Mouse (Mus musculus): Measurements from ENCODE around the gene Alg9. TPM values are rescaled to one million over a fixed set of nuclear protein-coding genes. Genes with fewer than 3 reads are reported as not detected.
A peak's percentile ranks its signal among the peaks of the same experiment; 100 is the strongest.

Alg9 gene
- polyA plus RNA-seq, 1 experiment from 2014 or later = 63.1 TPM

DNA sequence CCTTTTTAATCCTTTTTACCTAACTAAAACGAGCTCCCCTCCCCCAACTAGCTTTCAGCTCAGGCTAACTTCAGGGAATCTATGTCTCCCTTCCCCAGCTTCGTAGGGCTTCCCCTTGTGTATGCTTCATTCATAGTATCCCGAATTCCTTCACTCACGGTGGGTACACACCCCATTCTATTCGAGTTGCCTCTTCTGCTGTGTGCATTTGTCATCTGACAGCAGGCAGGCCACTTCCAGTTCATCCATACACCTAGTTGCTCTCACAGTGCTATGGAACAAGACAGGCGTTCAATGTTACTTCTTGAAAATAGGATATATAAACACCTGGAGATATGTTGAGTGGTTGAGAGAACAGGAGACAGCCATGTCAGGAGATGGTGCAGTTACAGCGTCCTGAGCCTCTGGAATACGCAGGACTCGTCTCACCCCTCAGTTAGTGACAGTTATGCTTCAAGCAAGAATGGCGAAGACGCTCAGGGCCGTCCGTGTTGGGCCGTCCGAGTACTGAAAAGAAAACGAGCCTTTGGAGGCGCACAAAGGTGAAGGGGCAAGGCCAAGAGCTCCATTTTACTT, 7.2 kb upstream of the Alg9 start:
- peak overlapping the region; percentile 70 for H3K9ac ChIP-seq
- H3K4me2 ChIP-seq = peak overlapping the region; percentile 84
- H3K36me3 ChIP-seq (replicated peaks) = no peaks in the 10 kb centered on the region
- peak; percentile 83 for ATAC-seq (replicated peaks)
- H3K4me3 ChIP-seq = peak overlapping the region; percentile 70
- WGBS = 6% methylated on average over 17 of the region's 17 CpGs
- H3K27ac ChIP-seq = peak overlapping the region; percentile 90
- H3K27me3 ChIP-seq (replicated peaks) = no peaks in the 10 kb centered on the region
- H3K4me1 ChIP-seq = peaks cover 27% of the 10 kb centered on the region
- no peaks in the 10 kb centered on the region for H3K9me3 ChIP-seq

DNA sequence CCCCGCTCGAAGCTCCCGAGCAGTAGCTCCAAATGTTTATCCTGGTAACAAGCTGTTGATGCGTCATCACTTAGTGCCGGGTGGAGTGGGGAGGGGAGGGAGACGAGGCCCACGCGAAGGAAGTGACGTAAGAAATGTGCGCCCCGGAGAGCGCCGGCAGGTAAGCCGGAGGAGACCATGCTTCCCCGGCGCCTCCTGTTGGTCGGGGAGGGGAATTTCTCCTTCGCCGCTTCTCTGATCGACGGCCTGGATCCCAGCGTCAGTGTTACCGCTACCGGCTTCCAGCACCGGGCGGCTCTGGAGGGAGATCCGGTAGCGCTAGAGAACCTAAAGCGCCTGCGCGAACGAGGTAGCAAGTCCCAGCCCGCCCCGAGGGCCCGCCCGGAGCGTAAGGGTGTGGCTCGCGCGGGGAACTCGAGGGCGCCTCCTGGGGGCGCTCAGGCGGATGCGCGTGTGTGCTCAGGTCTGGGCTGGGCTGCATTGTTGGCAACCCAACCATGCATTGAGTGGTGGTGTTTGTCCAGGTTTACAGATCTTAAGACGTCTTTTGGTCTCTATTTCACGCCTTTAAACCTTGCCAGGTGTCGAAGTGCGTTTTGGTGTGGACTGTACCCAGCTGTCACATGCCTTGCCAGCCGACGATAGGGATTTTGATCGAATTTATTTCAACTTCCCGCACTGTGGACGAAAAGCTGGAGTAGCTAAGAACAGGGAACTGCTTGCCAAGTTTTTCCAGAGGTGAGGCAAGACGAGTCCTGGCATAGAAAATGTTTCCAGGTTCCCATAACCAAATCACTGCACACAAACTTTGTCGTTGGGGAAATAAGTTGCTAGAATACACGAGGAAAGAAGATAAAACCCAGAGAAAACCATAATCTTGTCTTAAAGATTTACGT, 6.5 kb upstream of the Alg9 start, which contains the start of gene Fdxacb1:
TSS of gene Fdxacb1 (plus strand) at position 130 of the 896 bp plus-strand sequence.
- H3K27me3 ChIP-seq (replicated peaks) = no peaks in the 10 kb centered on the region
- peaks cover 27% of the 10 kb centered on the region for H3K4me1 ChIP-seq
- 4% methylated on average over 58 of the region's 59 CpGs for WGBS
- peak; percentile 95 for ATAC-seq (replicated peaks)
- H3K4me3 ChIP-seq = peak within 1 kb of the TSS; percentile 70
- no peaks in the 10 kb centered on the region for H3K36me3 ChIP-seq (replicated peaks)
- H3K9me3 ChIP-seq = no peaks in the 10 kb centered on the region
- H3K27ac ChIP-seq = peak within 1 kb of the TSS; percentile 90
- H3K4me2 ChIP-seq = peak within 1 kb of the TSS; percentile 84
- peak within 1 kb of the TSS; percentile 70 for H3K9ac ChIP-seq

GRCm38 (mm10) chr9:50770011-50770410, 4.8 kb upstream of the Alg9 start:
- no peaks in the 10 kb centered on the region for H3K27me3 ChIP-seq (replicated peaks)
- H3K36me3 ChIP-seq (replicated peaks) = no peaks in the 10 kb centered on the region
- WGBS = 83% methylated on average over 2 of the region's 2 CpGs
- H3K9me3 ChIP-seq = no peaks in the 10 kb centered on the region
- H3K4me2 ChIP-seq = no peak overlapping the region
- no peak overlapping the region for H3K27ac ChIP-seq
- no peak overlapping the region for H3K4me3 ChIP-seq
- no peak for ATAC-seq (replicated peaks)
- H3K4me1 ChIP-seq = peaks cover 41% of the 10 kb centered on the region
- no peak overlapping the region for H3K9ac ChIP-seq

GRCm38 (mm10) chr9:50774026-50774462, 775 bp upstream of the Alg9 start:
- H3K36me3 ChIP-seq (replicated peaks) = 0 out of 2 replicates have a peak, but pooled peaks cover 3% of the 10 kb centered on the region
- H3K4me2 ChIP-seq = peak overlapping the region; percentile 80
- H3K27me3 ChIP-seq (replicated peaks) = no peaks in the 10 kb centered on the region
- peaks cover 37% of the 10 kb centered on the region for H3K4me1 ChIP-seq
- H3K9me3 ChIP-seq = no peaks in the 10 kb centered on the region
- peak overlapping the region; percentile 64 for H3K4me3 ChIP-seq
- no peak overlapping the region; the same call in 1 of the 2 replicates for H3K9ac ChIP-seq
- ATAC-seq (replicated peaks) = no peak
- peak overlapping the region; percentile 94 for H3K27ac ChIP-seq
- 75% methylated on average over 4 of the region's 4 CpGs for WGBS

- Histone ChIP-seq H3K9me3 (no peaks in the 10 kb centered on the region), H3K27me3 (replicated peaks) (no peaks in the 10 kb centered on the region), H3K36me3 (replicated peaks) (peaks cover 8% of the 10 kb centered on the region; the same call in 1 of the 2 replicates), H3K4me3 (peak overlapping the region; percentile 64), H3K27ac (peak overlapping the region; percentile 94), H3K4me1 (peaks cover 27% of the 10 kb centered on the region), H3K9ac (peak overlapping the region; percentile 88), H3K4me2 (peak overlapping the region; percentile 80)
- under 1% methylated on average over 30 of the region's 30 CpGs for WGBS
- ATAC-seq (replicated peaks) = peak; percentile 81
Measured at GRCm38 (mm10) chr9:50775662-50776126, 875 bp downstream of the Alg9 start.

DNA sequence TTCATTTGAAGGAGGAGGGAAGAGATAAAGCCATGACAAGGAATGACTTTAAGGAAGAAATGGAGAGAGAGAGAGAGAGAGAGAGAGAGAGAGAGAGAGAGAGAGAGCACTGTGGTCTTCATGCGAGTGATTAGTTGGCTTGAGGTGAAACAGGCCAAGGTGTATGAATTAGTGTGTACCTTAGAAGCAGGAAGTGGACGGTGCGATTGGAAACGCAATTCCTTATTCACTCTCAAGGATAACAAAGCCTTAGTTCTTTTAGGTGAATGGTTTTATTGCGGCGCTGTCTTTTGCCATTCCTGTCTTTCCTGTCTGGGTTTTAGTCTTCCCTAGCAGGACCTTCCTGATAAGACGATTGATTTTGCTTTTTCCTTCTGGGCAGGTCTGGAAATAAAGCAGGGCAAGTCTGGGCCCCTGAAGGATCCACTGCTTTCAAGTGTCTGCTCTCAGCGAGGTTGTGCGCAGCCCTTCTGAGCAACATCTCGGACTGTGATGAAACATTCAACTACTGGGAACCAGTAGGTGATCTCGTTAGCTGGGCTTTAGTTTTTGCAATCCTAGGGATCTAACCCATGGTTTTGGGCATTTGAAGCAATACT, 1.4 kb downstream of the Alg9 start:
- 66% methylated on average over 11 of the region's 11 CpGs for WGBS
- H3K9ac ChIP-seq = peak overlapping the region; percentile 88
- peaks cover 27% of the 10 kb centered on the region for H3K4me1 ChIP-seq
- H3K9me3 ChIP-seq = no peaks in the 10 kb centered on the region
- peak overlapping the region; percentile 64 for H3K4me3 ChIP-seq
- H3K36me3 ChIP-seq (replicated peaks) = peaks cover 14% of the 10 kb centered on the region; the same call in 1 of the 2 replicates
- no peaks in the 10 kb centered on the region for H3K27me3 ChIP-seq (replicated peaks)
- ATAC-seq (replicated peaks) = no peak
- peak overlapping the region; percentile 80 for H3K4me2 ChIP-seq
- H3K27ac ChIP-seq = peak overlapping the region; percentile 94; the same call in 1 of the 2 replicates

DNA sequence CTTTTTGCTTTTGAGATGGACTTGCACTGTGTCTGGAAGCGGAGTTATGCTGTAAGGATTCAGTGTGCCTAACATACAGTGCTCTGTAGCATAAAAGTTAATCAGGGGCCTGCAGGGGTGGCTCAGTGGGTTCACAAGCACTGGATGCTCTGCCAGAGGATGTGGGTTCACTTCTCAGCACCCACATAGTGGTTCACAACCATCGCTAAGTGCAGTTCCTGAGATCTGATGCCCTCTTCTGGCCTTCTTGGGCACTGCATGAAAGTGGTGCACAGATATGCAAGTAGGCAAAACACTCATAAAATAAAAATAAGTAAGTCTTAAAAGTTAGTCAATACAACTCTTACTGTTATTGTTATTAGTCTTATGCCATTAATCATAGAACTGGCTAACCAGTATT, 7.3 kb downstream of the Alg9 start:
- Histone ChIP-seq H3K27ac (no peak overlapping the region), H3K27me3 (replicated peaks) (no peaks in the 10 kb centered on the region), H3K9ac (no peak overlapping the region), H3K4me3 (no peak overlapping the region), H3K9me3 (no peaks in the 10 kb centered on the region), H3K4me1 (no peaks in the 10 kb centered on the region), H3K4me2 (no peak overlapping the region), H3K36me3 (replicated peaks) (peaks cover 53% of the 10 kb centered on the region)
- 71% methylated on average over 2 of the region's 2 CpGs for WGBS
- ATAC-seq (replicated peaks) = no peak

DNA sequence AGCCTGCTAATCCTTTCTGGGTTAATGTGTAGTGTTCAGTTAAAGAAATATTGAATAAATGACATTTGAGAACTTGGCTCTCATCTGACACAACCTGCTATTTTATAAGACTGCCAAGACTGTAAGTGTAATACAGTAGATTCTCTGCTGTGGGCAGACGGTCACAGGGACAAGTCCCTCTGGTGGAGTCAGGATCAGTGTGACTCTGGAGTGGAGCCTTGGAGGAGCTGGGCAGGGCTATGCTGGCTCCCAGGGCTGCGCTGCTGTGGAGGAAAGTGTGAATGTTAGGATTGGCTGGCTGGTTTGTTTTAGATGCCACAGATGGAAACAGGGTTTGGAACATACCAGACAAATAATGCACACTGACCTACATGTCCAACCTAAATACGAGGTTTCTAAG, 20.4 kb downstream of the Alg9 start:
- Histone ChIP-seq H3K9ac (no peak overlapping the region), H3K4me1 (no peaks in the 10 kb centered on the region), H3K36me3 (replicated peaks) (peaks cover 19% of the 10 kb centered on the region), H3K27ac (no peak overlapping the region), H3K4me3 (no peak overlapping the region), H3K27me3 (replicated peaks) (no peaks in the 10 kb centered on the region), H3K9me3 (no peaks in the 10 kb centered on the region), H3K4me2 (no peak overlapping the region)
- WGBS = 94% methylated on average over 3 of the region's 3 CpGs
- no peak for ATAC-seq (replicated peaks)

GRCm38 (mm10) chr9:50796776-50797175, 22.0 kb downstream of the Alg9 start:
- WGBS = 93% methylated on average over 8 of the region's 8 CpGs
- Histone ChIP-seq H3K4me1 (no peaks in the 10 kb centered on the region), H3K9me3 (no peaks in the 10 kb centered on the region), H3K9ac (no peak overlapping the region), H3K27ac (no peak overlapping the region), H3K4me2 (no peak overlapping the region), H3K4me3 (no peak overlapping the region), H3K36me3 (replicated peaks) (peaks cover 8% of the 10 kb centered on the region), H3K27me3 (replicated peaks) (no peaks in the 10 kb centered on the region)
- ATAC-seq (replicated peaks) = no peak

DNA sequence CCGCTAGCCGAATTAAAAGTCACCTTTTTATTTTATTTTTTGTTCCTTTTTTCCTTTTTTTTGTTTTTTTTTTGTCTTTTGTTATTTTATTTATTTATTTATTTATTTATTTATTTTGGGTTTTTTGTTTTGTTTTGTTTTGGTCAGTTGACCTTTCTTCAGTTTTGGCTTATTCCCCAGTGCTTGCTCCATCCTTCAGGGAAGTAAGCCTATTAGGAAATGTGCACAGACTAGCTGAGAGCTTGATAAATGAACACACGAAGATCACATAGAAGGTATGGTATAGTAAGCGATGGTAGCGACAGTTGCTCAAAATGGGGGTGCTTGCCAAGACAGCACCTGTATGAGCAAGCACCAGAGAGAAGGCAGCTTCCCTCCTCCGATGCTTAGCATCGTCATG, 22.8 kb downstream of the Alg9 start:
- 96% methylated on average over 7 of the region's 7 CpGs for WGBS
- no peak overlapping the region for H3K9ac ChIP-seq
- no peak for ATAC-seq (replicated peaks)
- no peak overlapping the region for H3K4me2 ChIP-seq
- H3K36me3 ChIP-seq (replicated peaks) = peaks cover 5% of the 10 kb centered on the region; the same call in 1 of the 2 replicates
- no peaks in the 10 kb centered on the region for H3K9me3 ChIP-seq
- H3K4me3 ChIP-seq = no peak overlapping the region
- no peaks in the 10 kb centered on the region for H3K27me3 ChIP-seq (replicated peaks)
- H3K4me1 ChIP-seq = no peaks in the 10 kb centered on the region
- H3K27ac ChIP-seq = no peak overlapping the region

DNA sequence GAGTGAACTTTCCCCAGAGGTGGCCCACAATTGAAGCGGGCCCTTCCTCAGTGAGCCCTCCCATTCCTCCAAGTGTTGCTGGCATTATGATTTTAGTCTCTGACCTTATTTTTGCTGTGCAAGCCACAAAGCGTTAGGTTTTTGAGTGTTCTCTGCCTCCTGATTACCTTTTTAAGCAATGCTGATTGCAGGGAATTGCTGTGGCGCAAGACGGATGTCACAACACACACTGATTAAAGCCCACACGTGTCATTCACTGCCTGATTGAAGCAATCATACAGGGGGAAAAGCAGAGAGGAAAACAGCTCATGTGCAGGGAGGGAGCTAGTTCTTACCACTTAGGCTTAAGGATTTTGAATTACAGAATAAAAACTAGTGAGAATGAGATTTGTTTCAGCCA, 23.5 kb downstream of the Alg9 start:
- Histone ChIP-seq H3K27me3 (replicated peaks) (no peaks in the 10 kb centered on the region), H3K4me1 (no peaks in the 10 kb centered on the region), H3K27ac (no peak overlapping the region), H3K36me3 (replicated peaks) (peaks cover 10% of the 10 kb centered on the region; the same call in 1 of the 2 replicates), H3K4me2 (no peak overlapping the region), H3K4me3 (no peak overlapping the region), H3K9ac (no peak overlapping the region), H3K9me3 (no peaks in the 10 kb centered on the region)
- ATAC-seq (replicated peaks) = no peak
- WGBS = 87% methylated on average over 5 of the region's 5 CpGs

DNA sequence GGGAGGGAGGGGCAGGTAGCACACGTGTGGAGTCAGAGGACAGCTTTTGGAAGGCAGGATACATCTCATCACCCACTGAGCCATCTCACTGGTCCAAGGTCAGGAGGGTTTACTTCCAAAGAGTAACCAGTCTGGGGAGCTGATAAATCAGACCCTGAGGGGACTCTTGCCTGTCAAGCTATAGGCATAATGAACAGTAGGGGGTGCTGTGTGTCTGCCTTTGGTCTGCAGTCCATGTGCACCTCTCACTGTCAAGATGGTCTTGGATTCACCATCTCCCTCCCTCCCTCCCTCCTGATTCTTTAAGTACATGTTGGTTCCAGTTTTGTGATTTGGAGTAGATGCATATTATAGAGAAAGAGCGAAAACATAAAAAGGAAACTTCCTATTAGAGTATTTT, 26.2 kb downstream of the Alg9 start:
- Histone ChIP-seq H3K27me3 (replicated peaks) (no peaks in the 10 kb centered on the region), H3K9me3 (no peaks in the 10 kb centered on the region), H3K4me2 (no peak overlapping the region), H3K9ac (no peak overlapping the region), H3K27ac (no peak overlapping the region), H3K4me1 (no peaks in the 10 kb centered on the region), H3K4me3 (no peak overlapping the region), H3K36me3 (replicated peaks) (peaks cover 27% of the 10 kb centered on the region; the same call in 1 of the 2 replicates)
- no peak for ATAC-seq (replicated peaks)
- WGBS = 65% methylated on average over 2 of the region's 2 CpGs
